Mouse (Mus musculus) brown adipose tissue, adult 24 weeks (tissue): ENCODE results near the gene Pclo. TPM values are rescaled to one million over a fixed set of nuclear protein-coding genes. Genes with fewer than 3 reads are reported as not detected.
"Not testable (repeated sequence)": the region's sequence is repeated elsewhere in the genome, so short reads cannot be mapped to it uniquely, and the experiment has no call there.

Experiments used
- H3K27ac ChIP-seq: fragments of 200-500 bp; replicated peaks from 2 replicates; pipeline ENCODE4 v1.5.1; 2012; ENCODE audit warnings: low read depth, mild to moderate bottlenecking, low read length
- H3K4me1 ChIP-seq: fragments of 200-500 bp; 2 replicates; pipeline ENCODE4 v1.6.1; 2012; ENCODE audit warnings: low read length, mixed read lengths; ENCODE audit not compliant: control insufficient read depth, insufficient read depth, insufficient read length
- H3K4me3 ChIP-seq: fragments of 200-500 bp; 2 replicates; pipeline ENCODE4 v1.5.1; 2012; ENCODE audit warnings: low read depth, mild to moderate bottlenecking, low read length, moderate library complexity; ENCODE audit not compliant: insufficient read depth
- polyA plus RNA-seq: library from polyadenylated mRNA; stranded (reverse); fragments of >200 nt; gene quantifications from 2 replicates; pipeline ENCODE4 v1.2.4, GENCODE M21; 2012; ENCODE audit not compliant: missing spikeins, insufficient read depth, insufficient read length

Gene Pclo
- polyA plus RNA-seq: 0.58 and 1.7 TPM in 2 replicates

DNA sequence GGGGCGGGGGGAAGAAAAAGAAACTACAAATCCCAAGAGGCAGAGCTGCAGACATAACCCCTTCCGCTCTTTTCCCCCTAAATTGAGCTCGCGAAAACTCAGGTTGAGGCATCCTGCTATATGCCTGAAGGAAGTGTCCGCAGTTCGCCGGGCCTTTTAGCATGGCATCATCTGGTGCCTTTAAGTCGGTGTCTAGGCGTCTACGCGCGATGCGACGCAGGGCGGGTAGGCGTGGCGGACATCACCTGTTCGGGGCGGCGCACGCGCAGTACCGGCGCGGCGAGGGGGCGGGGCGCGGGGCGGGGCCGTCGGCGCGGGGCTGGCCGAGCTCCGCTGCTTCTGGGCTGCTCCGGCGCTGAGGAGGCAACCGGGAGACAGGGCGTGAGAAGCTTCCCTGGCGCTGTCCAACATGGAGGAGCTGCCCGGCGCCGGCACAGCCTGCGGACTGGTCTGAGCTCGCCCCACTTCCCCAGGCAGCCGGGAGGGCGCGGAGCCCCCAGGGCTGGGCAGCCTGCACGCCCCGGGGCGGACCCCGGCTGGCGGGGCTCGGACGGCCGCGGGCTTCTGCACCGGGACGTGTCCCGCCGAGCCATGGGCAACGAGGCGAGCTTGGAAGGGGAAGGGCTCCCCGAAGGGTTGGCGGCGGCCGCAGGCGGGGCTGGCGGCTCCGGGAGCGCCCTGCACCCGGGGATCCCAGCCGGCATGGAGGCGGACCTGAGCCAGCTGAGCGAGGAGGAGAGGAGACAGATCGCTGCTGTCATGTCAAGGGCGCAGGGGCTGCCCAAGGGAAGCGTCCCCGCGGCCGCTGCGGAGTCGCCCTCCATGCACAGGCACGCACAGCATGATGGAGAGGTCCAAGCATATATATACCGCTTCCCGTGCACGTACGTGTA lies at the start of gene Pclo:
TSS of gene Pclo (plus strand) at position 288 of the 893 bp plus-strand sequence.
- Histone ChIP-seq H3K4me1 (no peaks in the 10 kb centered on the region), H3K27ac (no peak within 1 kb of the TSS), H3K4me3 (peak within 1 kb of the TSS; percentile 56)

DNA sequence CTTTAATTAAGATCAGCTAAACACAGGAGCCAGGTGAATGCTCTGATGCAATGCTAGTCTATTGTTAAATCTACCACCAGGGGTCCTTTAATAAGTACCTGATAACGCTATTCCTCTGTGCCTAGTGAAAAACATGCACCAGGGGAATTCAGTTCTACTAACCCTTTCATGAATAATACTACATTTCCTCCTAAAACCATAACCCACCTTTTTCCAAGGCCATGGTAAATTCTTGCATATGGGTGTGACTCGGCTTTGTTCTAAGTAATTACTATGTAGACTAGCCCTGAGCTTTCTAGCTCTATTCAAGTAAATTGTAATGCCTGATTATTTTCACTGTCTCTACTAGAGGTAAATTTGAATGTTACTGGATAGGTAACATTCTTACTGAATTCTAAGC lies 20.3 kb upstream of the Pclo start:
- H3K27ac ChIP-seq: not testable (repeated sequence)

DNA sequence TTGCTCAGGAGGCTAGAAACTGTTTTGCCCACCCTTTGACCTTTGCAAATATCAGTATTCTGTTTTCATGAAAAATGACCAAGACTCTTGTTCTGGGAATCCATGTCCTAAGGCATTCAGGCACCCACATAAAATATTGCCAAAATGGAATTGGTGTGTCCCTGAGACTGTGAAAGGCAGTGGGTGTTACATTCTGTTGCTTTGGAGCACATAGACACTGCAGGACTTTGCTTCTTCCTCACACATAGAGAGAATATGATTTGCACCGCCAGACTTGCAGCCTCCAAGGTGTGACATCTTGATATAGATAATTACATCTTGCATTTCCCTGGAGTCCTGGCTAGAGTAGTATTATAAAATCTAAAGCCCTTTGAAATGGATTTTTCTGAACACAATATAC lies 6.2 kb upstream of the Pclo start:
- no peak overlapping the region for H3K4me3 ChIP-seq
- H3K4me1 ChIP-seq: no peaks in the 10 kb centered on the region
- H3K27ac ChIP-seq: no peak overlapping the region

More for the DNA sequence above, 20.3 kb upstream of the Pclo start:
- H3K4me1 ChIP-seq, H3K4me3 ChIP-seq: not testable (repeated sequence)

DNA sequence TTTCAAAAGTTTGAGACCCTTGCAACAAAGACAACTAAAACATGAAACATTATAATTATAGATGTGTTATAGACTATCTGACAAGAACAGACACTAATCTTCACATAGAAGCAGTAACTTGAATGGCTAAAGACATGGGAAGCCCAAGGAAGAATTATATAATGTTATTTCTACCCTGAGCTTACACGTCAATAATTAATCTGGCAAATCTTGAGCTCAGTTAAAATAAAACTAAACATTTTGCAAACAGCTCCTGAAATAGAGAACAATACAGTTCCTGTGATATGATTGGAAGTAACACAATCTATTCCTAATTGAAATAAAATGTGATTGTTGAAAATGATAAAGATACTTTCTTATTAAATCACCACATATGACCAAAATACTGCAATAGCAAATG lies 5.1 kb upstream of the Pclo start:
- no peaks in the 10 kb centered on the region for H3K4me1 ChIP-seq
- H3K4me3 ChIP-seq: no peak overlapping the region
- H3K27ac ChIP-seq: no peak overlapping the region

DNA sequence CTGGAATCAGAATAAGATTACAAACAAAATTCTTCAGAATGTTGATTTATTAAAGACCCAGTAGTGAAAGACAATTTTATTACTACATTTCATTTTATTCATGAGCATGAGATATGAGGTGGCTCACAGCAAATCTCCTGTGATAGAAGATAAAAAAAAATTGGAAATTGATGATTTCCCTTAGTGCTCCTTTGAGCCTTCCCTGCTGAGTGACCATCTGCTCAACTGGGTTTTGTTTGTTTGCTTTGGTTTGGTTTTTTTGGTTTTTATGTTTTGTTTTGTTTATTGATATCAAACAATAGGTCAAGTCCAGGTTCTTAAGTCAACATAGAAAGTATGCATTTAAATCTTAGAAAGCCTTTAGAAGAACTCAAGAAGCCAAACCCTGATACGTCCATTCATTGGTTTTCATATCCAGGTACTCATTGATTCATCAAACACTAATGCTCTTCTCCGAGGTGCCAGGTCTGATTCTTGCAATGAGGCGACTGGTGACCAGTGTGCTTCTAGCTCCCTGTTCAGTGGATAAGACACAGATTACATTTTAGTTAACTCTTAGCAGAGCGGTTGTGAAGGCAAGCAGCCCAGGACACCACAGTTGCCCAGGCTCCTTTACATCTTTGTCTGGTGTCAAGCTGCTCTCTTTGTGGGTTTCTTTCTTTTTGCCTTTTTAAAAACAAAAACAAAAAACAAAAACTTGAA lies 3.6 kb downstream of the Pclo start:
- H3K27ac ChIP-seq: no peak overlapping the region
- H3K4me3 ChIP-seq: no peak overlapping the region
- no peaks in the 10 kb centered on the region for H3K4me1 ChIP-seq

DNA sequence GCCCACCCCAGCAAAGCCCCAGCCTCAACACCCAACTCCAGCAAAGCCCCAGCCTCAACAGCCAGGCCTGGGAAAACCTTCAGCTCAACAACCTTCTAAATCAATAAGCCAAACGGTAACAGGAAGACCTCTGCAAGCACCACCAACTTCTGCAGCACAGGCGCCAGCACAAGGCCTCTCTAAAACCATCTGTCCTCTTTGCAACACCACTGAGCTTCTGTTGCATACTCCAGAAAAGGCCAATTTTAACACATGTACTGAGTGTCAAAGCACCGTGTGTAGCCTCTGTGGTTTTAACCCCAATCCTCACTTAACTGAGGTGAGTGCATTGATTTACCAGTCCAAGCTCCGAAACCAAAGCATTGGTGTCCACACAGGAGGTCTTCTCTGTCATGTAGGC lies 7.3 kb downstream of the Pclo start:
- no peak overlapping the region for H3K27ac ChIP-seq
- H3K4me1 ChIP-seq: no peaks in the 10 kb centered on the region
- no peak overlapping the region for H3K4me3 ChIP-seq

DNA sequence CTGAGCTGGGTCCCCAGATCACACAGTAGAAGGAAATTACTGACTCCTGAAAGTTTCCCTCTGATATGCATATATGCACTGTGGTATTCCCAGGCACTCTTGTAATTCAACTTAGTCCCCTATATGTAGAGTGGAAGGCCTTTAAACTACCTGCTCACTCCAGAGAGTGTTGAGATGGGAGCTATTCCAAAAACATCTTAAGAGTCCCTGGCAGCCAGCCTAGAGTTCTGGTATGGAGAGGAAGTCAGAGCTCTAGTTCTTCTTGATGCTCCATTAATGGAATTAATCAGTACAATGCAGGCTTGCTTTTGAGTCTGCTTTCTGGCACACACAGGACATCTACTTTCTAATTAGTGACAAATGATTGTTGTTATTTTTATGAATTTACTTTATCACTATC lies 11.3 kb downstream of the Pclo start:
- Histone ChIP-seq H3K4me3 (no peak overlapping the region), H3K4me1 (no peaks in the 10 kb centered on the region), H3K27ac (no peak overlapping the region)

DNA sequence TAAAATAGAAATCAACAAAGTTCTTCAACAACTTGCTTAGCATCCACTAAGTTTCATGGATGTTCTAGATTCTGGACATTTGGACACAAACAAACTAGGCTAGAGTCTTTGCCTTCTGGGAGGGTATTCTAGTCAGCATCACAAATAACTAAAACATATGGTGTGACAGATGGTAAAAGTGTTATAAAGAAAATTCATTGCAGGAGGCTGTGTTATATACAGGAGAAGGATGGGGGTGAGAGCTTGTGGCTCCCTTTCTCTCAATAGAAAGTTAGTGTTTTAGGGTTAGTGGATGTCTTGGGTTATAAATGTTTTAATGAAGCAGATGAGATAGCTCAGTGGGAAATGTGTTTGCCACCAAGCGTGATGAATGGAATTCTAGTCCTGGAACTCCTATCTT lies 13.1 kb downstream of the Pclo start:
- Histone ChIP-seq H3K27ac (no peak overlapping the region), H3K4me3 (no peak overlapping the region), H3K4me1 (no peaks in the 10 kb centered on the region)

DNA sequence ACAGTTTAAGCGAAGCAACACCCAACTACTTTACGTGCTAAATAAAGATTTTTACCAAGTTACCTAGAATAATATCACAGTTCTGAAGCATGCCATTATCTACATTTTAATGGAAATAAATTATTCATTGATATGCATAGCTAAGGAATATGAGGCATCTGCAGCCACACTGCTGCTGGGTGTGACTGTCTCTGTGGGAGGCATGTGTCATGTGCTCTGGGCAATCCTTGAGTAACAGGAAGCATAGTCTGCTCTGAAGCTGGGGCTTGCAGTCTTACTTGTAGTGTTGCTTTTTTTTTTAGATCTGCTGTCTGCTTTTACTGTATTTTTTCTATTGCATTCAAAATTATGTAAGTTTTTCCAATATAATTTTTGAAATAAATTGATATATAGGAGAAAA lies 17.2 kb downstream of the Pclo start:
- H3K4me1 ChIP-seq: no peaks in the 10 kb centered on the region
- H3K27ac ChIP-seq: no peak overlapping the region
- no peak overlapping the region for H3K4me3 ChIP-seq

DNA sequence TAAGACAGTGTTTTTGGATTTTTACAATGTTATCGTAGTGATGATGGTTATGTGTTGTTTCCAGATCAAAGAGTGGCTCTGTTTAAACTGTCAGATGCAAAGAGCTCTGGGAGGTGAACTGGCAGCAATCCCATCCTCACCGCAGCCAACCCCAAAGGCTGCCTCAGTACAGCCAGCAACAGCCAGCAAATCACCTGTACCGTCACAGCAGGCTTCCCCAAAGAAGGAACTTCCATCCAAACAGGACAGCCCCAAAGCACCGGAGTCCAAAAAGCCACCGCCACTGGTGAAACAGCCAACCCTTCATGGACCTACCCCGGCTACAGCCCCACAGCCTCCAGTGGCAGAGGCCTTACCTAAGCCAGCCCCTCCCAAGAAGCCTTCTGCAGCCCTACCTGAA lies 24.6 kb downstream of the Pclo start:
- H3K4me1 ChIP-seq: no peaks in the 10 kb centered on the region
- H3K4me3 ChIP-seq: no peak overlapping the region
- no peak overlapping the region for H3K27ac ChIP-seq

DNA sequence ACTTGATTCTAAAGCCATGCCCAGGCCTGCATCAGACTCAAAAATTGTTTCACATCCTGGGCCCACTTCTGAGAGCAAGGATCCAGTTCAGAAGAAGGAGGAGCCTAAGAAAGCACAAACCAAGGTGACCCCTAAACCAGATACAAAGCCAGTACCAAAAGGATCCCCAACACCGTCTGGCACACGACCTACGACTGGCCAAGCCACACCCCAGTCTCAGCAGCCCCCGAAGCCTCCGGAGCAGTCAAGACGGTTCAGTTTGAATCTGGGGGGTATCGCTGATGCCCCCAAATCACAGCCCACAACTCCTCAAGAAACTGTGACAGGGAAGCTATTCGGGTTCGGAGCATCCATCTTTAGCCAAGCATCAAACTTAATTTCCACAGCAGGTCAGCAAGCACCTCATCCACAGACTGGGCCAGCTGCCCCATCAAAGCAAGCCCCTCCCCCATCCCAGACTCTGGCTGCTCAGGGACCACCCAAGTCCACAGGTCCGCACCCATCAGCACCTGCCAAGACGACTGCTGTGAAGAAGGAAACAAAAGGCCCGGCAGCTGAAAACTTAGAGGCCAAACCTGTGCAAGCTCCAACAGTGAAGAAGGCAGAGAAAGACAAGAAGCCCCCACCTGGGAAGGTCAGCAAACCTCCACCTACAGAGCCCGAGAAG lies 25.4 kb downstream of the Pclo start:
- no peaks in the 10 kb centered on the region for H3K4me1 ChIP-seq

DNA sequence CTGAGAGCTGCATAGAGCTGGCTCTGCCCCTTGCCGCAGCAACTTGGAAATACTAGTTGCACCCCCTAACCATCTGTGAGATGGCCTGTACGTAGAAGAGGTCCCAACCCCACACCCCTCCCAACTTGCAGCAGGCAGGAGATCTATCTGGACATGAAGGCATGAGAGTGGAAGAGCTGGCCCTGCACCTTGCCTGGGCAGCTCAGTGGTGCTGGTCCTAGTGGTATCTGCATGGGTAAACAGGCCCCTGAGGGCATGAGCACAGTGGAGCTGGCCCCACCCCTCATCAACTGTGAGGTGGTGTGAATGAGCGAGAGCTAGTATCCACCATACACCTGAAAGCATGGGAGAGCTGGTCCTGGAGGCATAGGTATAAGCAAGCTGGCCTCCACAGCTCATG lies 60.9 kb downstream of the Pclo start:
- Histone ChIP-seq H3K27ac (no peak overlapping the region), H3K4me3 (no peak overlapping the region), H3K4me1 (no peaks in the 10 kb centered on the region)

More for the DNA sequence above, 25.4 kb downstream of the Pclo start:
- H3K27ac ChIP-seq: no peak overlapping the region
- no peak overlapping the region for H3K4me3 ChIP-seq

DNA sequence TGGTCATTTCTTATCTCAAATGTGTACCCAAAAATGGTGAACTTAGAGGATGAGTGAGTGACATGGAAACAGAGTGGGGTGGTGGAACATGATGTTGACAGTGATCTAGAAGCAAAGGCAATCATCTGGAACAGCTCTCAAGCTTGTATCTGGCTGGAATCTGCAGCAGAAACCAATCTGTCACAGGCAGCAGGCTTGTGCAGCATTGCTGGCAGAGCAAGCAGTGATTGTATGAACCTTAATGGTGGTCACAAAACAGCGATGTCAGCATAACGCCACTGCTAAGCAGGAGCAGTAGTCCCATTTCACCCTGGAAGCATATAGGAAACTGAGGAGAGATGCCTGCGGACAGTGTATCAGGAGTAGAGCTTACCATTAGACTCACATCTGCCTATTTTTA lies 76.8 kb downstream of the Pclo start:
- Histone ChIP-seq H3K4me1 (no peaks in the 10 kb centered on the region), H3K27ac (no peak overlapping the region), H3K4me3 (no peak overlapping the region)

DNA sequence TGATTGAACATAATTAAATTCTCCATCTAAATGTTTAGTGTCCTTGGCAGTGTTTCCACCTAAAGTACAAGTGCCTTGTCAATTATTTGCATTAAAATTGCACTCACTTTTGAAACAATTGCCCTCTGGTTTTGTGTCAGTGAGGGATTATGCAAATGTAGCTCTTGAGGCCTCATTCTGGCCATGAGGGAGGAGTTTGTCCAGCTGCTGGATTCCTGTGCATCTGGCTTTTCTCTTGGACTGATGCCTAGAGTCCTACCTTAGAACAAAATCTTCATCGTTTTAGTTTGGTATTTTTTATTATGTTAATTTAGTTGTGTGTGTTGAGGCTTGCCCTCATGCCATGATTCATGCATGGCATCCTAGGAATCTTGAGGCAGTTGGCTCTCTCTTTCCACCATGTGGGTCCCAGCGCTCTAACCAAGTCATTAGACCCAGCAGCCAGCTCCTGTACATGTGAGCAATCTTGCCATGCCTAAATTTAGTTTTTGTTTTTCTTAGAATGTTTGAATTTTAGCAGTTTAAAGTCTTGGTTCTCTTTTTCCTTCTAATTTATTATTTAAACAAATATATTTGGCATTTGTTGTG lies 80.8 kb downstream of the Pclo start:
- no peak overlapping the region for H3K4me3 ChIP-seq
- no peaks in the 10 kb centered on the region for H3K4me1 ChIP-seq
- H3K27ac ChIP-seq: no peak overlapping the region

DNA sequence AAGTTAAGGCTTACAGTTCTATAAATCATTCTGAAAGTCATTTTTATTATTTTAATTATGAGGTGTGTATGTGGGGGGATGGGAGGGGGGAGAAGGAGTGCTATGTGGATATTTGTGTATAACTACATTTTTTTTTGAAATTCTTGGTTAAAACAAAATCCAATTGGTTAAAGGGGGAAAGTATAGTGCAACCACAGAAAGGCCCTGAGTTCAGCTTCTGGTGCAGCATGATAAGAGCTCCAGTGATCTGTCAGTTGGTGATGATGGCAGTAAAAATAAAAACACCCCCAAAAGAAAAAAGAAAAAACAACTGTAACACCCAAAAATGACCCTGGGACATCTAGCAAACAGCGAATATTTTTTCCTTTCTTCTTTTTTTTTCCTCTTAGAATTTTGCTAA lies 93.6 kb downstream of the Pclo start:
- H3K4me1 ChIP-seq: no peaks in the 10 kb centered on the region
- no peak overlapping the region for H3K4me3 ChIP-seq
- no peak overlapping the region for H3K27ac ChIP-seq
